Mouse (Mus musculus): ENCODE data around the gene Rasl11b. TPM values are rescaled to one million over a fixed set of nuclear protein-coding genes. Genes with fewer than 3 reads are reported as not detected.

Rasl11b gene
- polyA plus RNA-seq (2015; fragmentation: Nextera tagmentation; extraction: Ambion mirVana): 80.4 and 86.7 TPM in 2 replicates

GRCm38 (mm10) chr5:74194841-74195613 is at the start of gene Rasl11b:
TSS of gene Rasl11b (plus strand) at chr5:74195286.
- Histone ChIP-seq H3K4me1 (ENCODE audit: insufficient read depth, low read depth, low read length) (peaks cover 10% of the 10 kb centered on the region; the same call in 1 of the 2 replicates), H3K9me3 (ENCODE audit: low read length) (no peaks in the 10 kb centered on the region), H3K36me3 (ENCODE audit: insufficient read depth, low read length) (no peaks in the 10 kb centered on the region), H3K27me3 (replicated peaks; ENCODE audit: insufficient read depth, low read length) (no peaks in the 10 kb centered on the region), H3K4me3 (ENCODE audit: low read depth, low read length) (peak within 1 kb of the TSS; percentile 98), H3K27ac (ENCODE audit: low read length) (peak within 1 kb of the TSS; percentile 79), H3K4me2 (replicated peaks; ENCODE audit: low read depth, low read length) (peak within 1 kb of the TSS; percentile 95), H3K9ac (replicated peaks; ENCODE audit: low read depth) (peak within 1 kb of the TSS; percentile 90)
- TF ChIP-seq CTCF (IDR thresholded peaks at IDR 0.05): peak; percentile 54
- TF ChIP-seq EP300 (IDR thresholded peaks at IDR 0.05): no peak
- ATAC-seq: peak; percentile 96
- peak; percentile 96 for DNase-seq (ENCODE audit: low spot score)
- under 1% methylated on average over 73 of the region's 82 CpGs for WGBS

- peak; percentile 58 for DNase-seq (ENCODE audit: low spot score)
- Histone ChIP-seq H3K27ac (ENCODE audit: low read length) (no peak overlapping the region), H3K27me3 (replicated peaks; ENCODE audit: insufficient read depth, low read length) (no peaks in the 10 kb centered on the region), H3K36me3 (ENCODE audit: insufficient read depth, low read length) (no peaks in the 10 kb centered on the region), H3K9me3 (ENCODE audit: low read length) (no peaks in the 10 kb centered on the region), H3K4me3 (ENCODE audit: low read depth, low read length) (no peak overlapping the region), H3K4me1 (ENCODE audit: insufficient read depth, low read depth, low read length) (peaks cover 10% of the 10 kb centered on the region; the same call in 1 of the 2 replicates), H3K9ac (replicated peaks; ENCODE audit: low read depth) (no peak overlapping the region), H3K4me2 (replicated peaks; ENCODE audit: low read depth, low read length) (no peak overlapping the region)
- TF ChIP-seq EP300 (IDR thresholded peaks at IDR 0.05) (peak; percentile 80), CTCF (IDR thresholded peaks at IDR 0.05) (no peak)
- 38% methylated on average over 10 of the region's 10 CpGs for WGBS
- no peak for ATAC-seq
Observed at GRCm38 (mm10) chr5:74147631-74148030, 47.5 kb upstream of the Rasl11b start.

- no peak overlapping the region for H3K4me3 ChIP-seq (ENCODE audit: low read depth, low read length)
- DNase-seq (ENCODE audit: low spot score): peak; percentile 83
- WGBS: 63% methylated on average over 6 of the region's 6 CpGs
Observed at GRCm38 (mm10) chr5:74149975-74150374, 45.1 kb upstream of the Rasl11b start.

GRCm38 (mm10) chr5:74151774-74152173 is 43.3 kb upstream of the Rasl11b start:
- no peak overlapping the region for H3K4me2 ChIP-seq (replicated peaks; ENCODE audit: low read depth, low read length)
- ATAC-seq: peak; percentile 46
- H3K27me3 ChIP-seq (replicated peaks; ENCODE audit: insufficient read depth, low read length): no peaks in the 10 kb centered on the region

More at GRCm38 (mm10) chr5:74149975-74150374, 45.1 kb upstream of the Rasl11b start:
- H3K9ac ChIP-seq (replicated peaks; ENCODE audit: low read depth): no peak overlapping the region
- no peaks in the 10 kb centered on the region for H3K9me3 ChIP-seq (ENCODE audit: low read length)
- peaks cover 10% of the 10 kb centered on the region; the same call in 1 of the 2 replicates for H3K4me1 ChIP-seq (ENCODE audit: insufficient read depth, low read depth, low read length)
- ATAC-seq: peak; percentile 88
- TF ChIP-seq EP300 (IDR thresholded peaks at IDR 0.05): peak; percentile 88
- no peak for TF ChIP-seq CTCF (IDR thresholded peaks at IDR 0.05)
- no peaks in the 10 kb centered on the region for H3K36me3 ChIP-seq (ENCODE audit: insufficient read depth, low read length)
- H3K27ac ChIP-seq (ENCODE audit: low read length): no peak overlapping the region; the same call in 1 of the 2 replicates
- H3K27me3 ChIP-seq (replicated peaks; ENCODE audit: insufficient read depth, low read length): no peaks in the 10 kb centered on the region
- H3K4me2 ChIP-seq (replicated peaks; ENCODE audit: low read depth, low read length): no peak overlapping the region

GRCm38 (mm10) chr5:74155860-74156351 is 39.2 kb upstream of the Rasl11b start:
- no peaks in the 10 kb centered on the region for H3K9me3 ChIP-seq (ENCODE audit: low read length)
- no peaks in the 10 kb centered on the region; the same call in 1 of the 2 replicates for H3K4me1 ChIP-seq (ENCODE audit: insufficient read depth, low read depth, low read length)
- WGBS: 59% methylated on average over 7 of the region's 7 CpGs
- no peak for TF ChIP-seq CTCF (IDR thresholded peaks at IDR 0.05)
- no peak for TF ChIP-seq EP300 (IDR thresholded peaks at IDR 0.05)
- no peak overlapping the region for H3K27ac ChIP-seq (ENCODE audit: low read length)
- no peaks in the 10 kb centered on the region for H3K36me3 ChIP-seq (ENCODE audit: insufficient read depth, low read length)
- no peak overlapping the region for H3K4me3 ChIP-seq (ENCODE audit: low read depth, low read length)
- H3K27me3 ChIP-seq (replicated peaks; ENCODE audit: insufficient read depth, low read length): no peaks in the 10 kb centered on the region
- ATAC-seq (no peak), DNase-seq (ENCODE audit: low spot score) (no peak)
- no peak overlapping the region for H3K4me2 ChIP-seq (replicated peaks; ENCODE audit: low read depth, low read length)
- no peak overlapping the region for H3K9ac ChIP-seq (replicated peaks; ENCODE audit: low read depth)

More at GRCm38 (mm10) chr5:74151774-74152173, 43.3 kb upstream of the Rasl11b start:
- no peak for TF ChIP-seq CTCF (IDR thresholded peaks at IDR 0.05)
- TF ChIP-seq EP300 (IDR thresholded peaks at IDR 0.05): no peak
- Histone ChIP-seq H3K9ac (replicated peaks; ENCODE audit: low read depth) (no peak overlapping the region), H3K4me3 (ENCODE audit: low read depth, low read length) (no peak overlapping the region), H3K9me3 (ENCODE audit: low read length) (no peaks in the 10 kb centered on the region), H3K4me1 (ENCODE audit: insufficient read depth, low read depth, low read length) (peaks cover 10% of the 10 kb centered on the region; the same call in 1 of the 2 replicates), H3K27ac (ENCODE audit: low read length) (no peak overlapping the region), H3K36me3 (ENCODE audit: insufficient read depth, low read length) (no peaks in the 10 kb centered on the region)
- peak; percentile 48 for DNase-seq (ENCODE audit: low spot score)
- WGBS: 66% methylated on average over 11 of the region's 11 CpGs

- peaks cover 10% of the 10 kb centered on the region; the same call in 1 of the 2 replicates for H3K4me1 ChIP-seq (ENCODE audit: insufficient read depth, low read depth, low read length)
- ATAC-seq: no peak
- no peaks in the 10 kb centered on the region for H3K27me3 ChIP-seq (replicated peaks; ENCODE audit: insufficient read depth, low read length)
- H3K36me3 ChIP-seq (ENCODE audit: insufficient read depth, low read length): no peaks in the 10 kb centered on the region
- DNase-seq (ENCODE audit: low spot score): no peak
- TF ChIP-seq EP300 (IDR thresholded peaks at IDR 0.05) (no peak), CTCF (IDR thresholded peaks at IDR 0.05) (no peak)
- no peak overlapping the region for H3K4me2 ChIP-seq (replicated peaks; ENCODE audit: low read depth, low read length)
- WGBS: 65% methylated on average over 6 of the region's 6 CpGs
- H3K9ac ChIP-seq (replicated peaks; ENCODE audit: low read depth): no peak overlapping the region
- no peak overlapping the region for H3K27ac ChIP-seq (ENCODE audit: low read length)
- no peak overlapping the region for H3K4me3 ChIP-seq (ENCODE audit: low read depth, low read length)
- no peaks in the 10 kb centered on the region for H3K9me3 ChIP-seq (ENCODE audit: low read length)
Observed at GRCm38 (mm10) chr5:74158929-74159632, 36.0 kb upstream of the Rasl11b start.
